Comparison of ENCODE assay signal across 20 mouse cellular contexts in the genomic region with DNA sequence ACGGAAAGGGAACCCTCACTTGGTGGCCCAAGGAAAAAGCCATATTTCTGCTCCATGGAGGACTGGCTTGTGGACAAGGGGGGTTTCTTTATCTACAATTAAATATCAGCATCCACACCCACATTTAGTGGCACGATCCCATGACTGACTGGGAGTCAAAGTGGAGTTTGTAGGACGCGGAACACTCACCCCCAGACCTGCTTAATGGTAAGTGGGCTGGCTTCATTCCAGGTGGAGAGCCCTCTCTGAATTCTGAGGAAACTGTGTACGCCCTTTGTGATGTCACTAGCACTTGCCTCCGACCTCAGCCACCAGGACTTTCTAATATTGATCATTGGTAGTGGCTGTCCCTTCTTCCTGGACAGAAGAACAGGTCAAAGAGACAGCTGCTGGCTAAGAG. TPM values are rescaled to one million over a fixed set of nuclear protein-coding genes. Genes with fewer than 3 reads are reported as not detected.
A peak's percentile ranks its signal among the peaks of the same experiment; 100 is the strongest.
DNase-seq lines count a peak whose midpoint lies in the region; ATAC-seq and TF ChIP-seq lines count a peak whose summit lies in the region.
"Had no signal": no experiment of that assay in that cellular context is flagged by ENCODE, and none has a peak within 500 bp of the region (broad histone marks: within the 10 kb centered on the region; RNA-seq: fewer than 3 reads in every experiment).

A gene (plus strand): TSS at position 301 of the 400 bp plus-strand sequence.

- TF ChIP-seq CTCF in layer of hippocampus, adult 2 months (conservative IDR thresholded peaks at IDR 0.05), result no peak
- no peak for TF ChIP-seq CTCF in testis, adult 2 months (IDR thresholded peaks at IDR 0.05; ENCODE audit: control insufficient read depth, insufficient read depth, insufficient replicate concordance, low read depth, low read length)

- no peak within 1 kb of the TSS for H3K4me2 ChIP-seq in forebrain, embryonic 11.5 days (ENCODE audit: low read depth, low read length, severe bottlenecking)
- no peak within 1 kb of the TSS for H3K4me2 ChIP-seq in forebrain, embryonic 15.5 days (replicated peaks)
- H3K4me2 ChIP-seq: forebrain, embryonic 13.5 days; limb, embryonic 15.5 days had no signal

- WGBS in forebrain, embryonic 11.5 days, result 78% methylated on average over 6 of the region's 6 CpGs
- WGBS in forebrain, embryonic 15.5 days, result 84% methylated on average over 6 of the region's 6 CpGs

- DNase-seq in forebrain, embryonic 11.5 days (ENCODE audit: low spot score), result peak; percentile 18
- DNase-seq in layer of hippocampus, adult 2 months (ENCODE audit: low spot score in 2 of 2), result no peak
- DNase-seq in layer of hippocampus, adult 9-10 months (ENCODE audit: low spot score), result no peak
- no peak for DNase-seq in testis, postnatal 14 days (ENCODE audit: low spot score)
- DNase-seq in urinary bladder, adult 18-20 months (ENCODE audit: low spot score in 2 of 2), result no peak
- no peak for DNase-seq in heart, postnatal 4 days
- DNase-seq: cerebellum, postnatal 25 days; gastrocnemius, adult 2 months; heart, adult 2 months; kidney, adult 2 months; kidney, postnatal 25 days; liver, postnatal 0 days; right cerebral cortex, adult 18-20 months; thymus, adult 18-20 months had no signal

- H3K9ac ChIP-seq in forebrain, embryonic 11.5 days (ENCODE audit: low read length), result no peak within 1 kb of the TSS
- no peak within 1 kb of the TSS for H3K9ac ChIP-seq in forebrain, embryonic 15.5 days (replicated peaks)
- H3K9ac ChIP-seq: forebrain, embryonic 13.5 days; limb, embryonic 15.5 days; liver, postnatal 0 days had no signal

- H3K9me3 ChIP-seq in forebrain, embryonic 11.5 days (ENCODE audit: control insufficient read depth, low read length), result no peaks in the 10 kb centered on the region
- H3K9me3 ChIP-seq in forebrain, embryonic 15.5 days, result no peaks in the 10 kb centered on the region
- H3K9me3 ChIP-seq: forebrain, embryonic 13.5 days; limb, embryonic 15.5 days had no signal

- no peak within 1 kb of the TSS for H3K27ac ChIP-seq in forebrain, embryonic 11.5 days (ENCODE audit: low read depth, low read length)
- H3K27ac ChIP-seq in forebrain, embryonic 15.5 days (replicated peaks), result no peak within 1 kb of the TSS
- no peak within 1 kb of the TSS for H3K27ac ChIP-seq in layer of hippocampus, adult 2 months
- no peak within 1 kb of the TSS for H3K27ac ChIP-seq in testis, adult 2 months (ENCODE audit: control insufficient read depth, insufficient read depth, low read depth, low read length)
- H3K27ac ChIP-seq: forebrain, embryonic 13.5 days; gastrocnemius, adult 2 months; heart, adult 2 months; hindbrain, postnatal 0 days; limb, embryonic 15.5 days had no signal

- no peaks in the 10 kb centered on the region; the same call in 1 of the 2 replicates for H3K27me3 ChIP-seq in forebrain, embryonic 11.5 days (ENCODE audit: control insufficient read depth, insufficient read depth, low read length)
- no peaks in the 10 kb centered on the region for H3K27me3 ChIP-seq in forebrain, embryonic 15.5 days
- no peaks in the 10 kb centered on the region for H3K27me3 ChIP-seq in testis, adult 2 months (ENCODE audit: control insufficient read depth, insufficient read depth, low read length)

- no peak within 1 kb of the TSS for H3K4me3 ChIP-seq in forebrain, embryonic 11.5 days (ENCODE audit: low read depth, low read length)
- no peak within 1 kb of the TSS for H3K4me3 ChIP-seq in forebrain, embryonic 15.5 days
- H3K4me3 ChIP-seq in layer of hippocampus, adult 2 months, result no peak within 1 kb of the TSS
- peak within 1 kb of the TSS; percentile 47 for H3K4me3 ChIP-seq in testis, adult 2 months (ENCODE audit: control insufficient read depth, low read depth, low read length)
- H3K4me3 ChIP-seq: forebrain, embryonic 13.5 days; gastrocnemius, adult 2 months; heart, adult 2 months; limb, embryonic 15.5 days had no signal

- peak; percentile 42; the same call in 1 of the 2 replicates for TF ChIP-seq POLR2A in testis, adult 2 months (IDR thresholded peaks at IDR 0.05; ENCODE audit: control insufficient read depth, low read depth, low read length)

- no peak for ATAC-seq in forebrain, embryonic 11.5 days (replicated peaks; ENCODE audit: low FRiP score)
- ATAC-seq in forebrain, embryonic 15.5 days (replicated peaks), result no peak
- ATAC-seq: forebrain, embryonic 13.5 days; hindbrain, postnatal 0 days; liver, postnatal 0 days had no signal

- H3K4me1 ChIP-seq in forebrain, embryonic 11.5 days (replicated peaks; ENCODE audit: control insufficient read depth, insufficient read depth, low read length), result no peaks in the 10 kb centered on the region
- peaks cover 1% of the 10 kb centered on the region; the same call in 1 of the 2 replicates for H3K4me1 ChIP-seq in forebrain, embryonic 15.5 days
- H3K4me1 ChIP-seq in testis, adult 2 months (ENCODE audit: control insufficient read depth, insufficient read depth, low read length), result peaks cover 1% of the 10 kb centered on the region

- no peaks in the 10 kb centered on the region for H3K36me3 ChIP-seq in forebrain, embryonic 11.5 days (ENCODE audit: control insufficient read depth, insufficient read depth, low read length)
- no peaks in the 10 kb centered on the region for H3K36me3 ChIP-seq in forebrain, embryonic 15.5 days
- no peaks in the 10 kb centered on the region for H3K36me3 ChIP-seq in testis, adult 2 months (ENCODE audit: control insufficient read depth, insufficient read depth, low read length)
- H3K36me3 ChIP-seq: limb, embryonic 15.5 days had no signal

RNA-seq across cellular contexts. Expression of the gene that starts here (rescaled TPM):
- polyA plus RNA-seq in forebrain, embryonic 11.5 days (2014; fragmentation: Nextera tagmentation; extraction: Ambion mirVana), result 0.25 and 0.32 TPM in 2 replicates
- polyA plus RNA-seq in forebrain, embryonic 15.5 days (2015; fragmentation: Nextera tagmentation; extraction: Ambion mirVana), result 5.7 and 7.0 TPM in 2 replicates
- 10 to 100 TPM; 38.1 to 39.3 TPM for total RNA-seq in layer of hippocampus, adult 2 months (2021)
- polyA plus RNA-seq in testis, adult 2 months (2012; rRNA removed), result 30.3 and 32.3 TPM in 2 replicates
- under 1 TPM; 0.18 to 0.50 TPM for total RNA-seq in heart, postnatal 4 days (2021)
- total RNA-seq: gastrocnemius, adult 2 months had no signal
- polyA plus RNA-seq: heart, embryonic 16.5 days; limb, embryonic 15.5 days; liver, postnatal 0 days had no signal

Comparison
In these comparisons a context has a peak if more than half of its experiments do, and no peak if none do; other contexts are left out.
1. RNA of the gene that starts here (total RNA-seq): 38.1 to 39.3 TPM in layer of hippocampus, adult 2 months; 0.18 to 0.50 TPM in heart, postnatal 4 days; every median in the first group is over 10 times any median in the second.
2. Peak in DNase-seq in forebrain, embryonic 11.5 days; RNA of the gene not detected or under 1 TPM.